Mouse (Mus musculus): ENCODE results near the gene Cacna2d1. TPM values are rescaled to one million over a fixed set of nuclear protein-coding genes. Genes with fewer than 3 reads are reported as not detected.

The Cacna2d1 gene
- total RNA-seq, 2 experiments from 2014 or later, result 97.8 to 98.8 TPM

- DNase-seq (ENCODE audit: low spot score in 2 of 2), result no peak
These were observed 202.3 kb downstream of the Cacna2d1 start for GRCm38 (mm10) chr5:16136839-16137238.

DNA sequence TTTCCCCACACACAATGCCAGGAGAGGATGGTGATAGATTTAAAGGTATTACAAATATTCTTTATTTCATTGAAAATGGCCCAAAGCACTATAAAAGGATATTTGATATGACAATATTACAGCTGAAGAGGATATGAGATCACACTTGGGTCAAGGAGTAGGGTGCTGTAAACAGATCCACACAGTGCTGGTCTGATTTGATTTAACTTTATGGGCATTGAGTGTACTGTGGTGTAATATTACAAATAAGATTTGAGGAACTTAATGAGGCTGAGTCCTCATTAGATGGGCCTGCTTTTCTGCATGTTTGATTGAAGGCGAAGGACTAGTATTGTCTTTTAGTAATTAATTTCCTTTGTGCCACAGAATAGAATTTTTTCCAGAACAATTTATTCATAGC, 212.1 kb downstream of the Cacna2d1 start:
- DNase-seq (ENCODE audit: low spot score in 2 of 2), result no peak

DNA sequence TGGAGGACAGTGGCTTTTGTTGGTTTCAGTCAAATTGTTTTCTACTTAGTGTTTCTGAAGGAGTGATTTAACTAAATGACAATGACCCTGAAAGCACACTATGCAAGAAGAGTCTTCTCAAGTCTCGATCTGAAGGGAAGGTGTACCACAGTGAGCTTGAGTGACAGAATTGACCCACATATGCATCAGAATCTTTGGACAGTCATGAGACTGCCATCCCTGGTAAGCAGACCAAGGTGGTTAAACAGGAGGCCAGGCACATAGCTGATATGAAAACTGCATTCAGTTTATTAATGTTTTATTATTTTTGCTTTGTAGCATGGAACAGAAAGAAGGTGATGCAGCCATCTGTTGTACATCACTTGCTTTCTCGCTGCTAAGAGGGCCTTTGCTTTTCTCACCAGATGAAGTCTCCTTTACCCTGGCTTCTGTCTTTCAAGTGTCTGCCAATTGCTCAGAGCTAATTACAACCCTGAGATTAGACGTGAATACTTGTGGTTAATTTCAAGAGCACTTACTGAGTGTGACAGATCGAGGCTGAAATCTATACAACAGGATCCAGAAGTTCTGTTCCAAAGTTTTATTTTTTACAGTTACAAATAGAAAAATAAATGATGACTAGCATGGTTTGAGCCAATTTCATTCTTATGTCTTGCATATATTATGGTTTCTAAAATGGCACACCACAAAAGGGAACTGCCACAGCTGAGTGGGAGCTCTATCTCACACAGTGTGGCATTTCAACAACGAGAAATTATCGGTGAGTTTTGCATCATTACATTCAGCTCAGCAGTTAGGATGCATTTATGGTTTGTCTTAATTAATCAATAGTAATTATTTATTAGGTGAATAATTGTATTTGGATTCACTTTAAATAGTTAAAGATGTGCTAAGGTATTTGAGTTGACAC, 221.1 kb downstream of the Cacna2d1 start:
- no peak for DNase-seq (ENCODE audit: low spot score in 2 of 2)

- DNase-seq (ENCODE audit: low spot score in 2 of 2), result no peak
These were observed 228.8 kb downstream of the Cacna2d1 start for GRCm38 (mm10) chr5:16163270-16163669.

GRCm38 (mm10) chr5:16166117-16166867, 231.8 kb downstream of the Cacna2d1 start:
- DNase-seq (ENCODE audit: low spot score in 2 of 2), result no peak

- no peak for DNase-seq (ENCODE audit: low spot score in 2 of 2)
These were observed 232.4 kb downstream of the Cacna2d1 start for GRCm38 (mm10) chr5:16166868-16167267.

DNA sequence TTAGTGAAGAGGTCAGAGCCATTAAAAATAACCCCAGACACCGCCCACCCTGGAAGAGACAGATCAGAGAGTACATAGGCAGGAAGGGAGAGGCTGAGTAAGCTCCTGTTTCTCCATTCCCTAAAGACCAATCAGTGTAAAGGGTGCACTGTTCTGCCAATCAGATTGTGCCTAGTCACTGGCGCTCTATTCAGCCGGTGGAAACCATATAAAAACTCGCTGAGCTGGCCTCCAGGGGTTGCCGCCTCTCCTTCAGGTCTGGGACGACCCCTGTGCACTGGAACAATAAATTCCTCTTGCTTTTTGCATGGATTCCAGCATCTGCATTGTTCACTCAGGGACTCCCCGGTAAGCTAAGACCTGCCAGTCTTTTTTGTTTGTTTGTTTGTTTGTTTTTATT, 246.6 kb downstream of the Cacna2d1 start:
- DNase-seq (ENCODE audit: low spot score in 2 of 2), result no peak

GRCm38 (mm10) chr5:16184064-16184463, 249.6 kb downstream of the Cacna2d1 start:
- DNase-seq (ENCODE audit: low spot score in 2 of 2), result no peak

- DNase-seq (ENCODE audit: low spot score in 2 of 2), result no peak
These were observed 253.4 kb downstream of the Cacna2d1 start for GRCm38 (mm10) chr5:16187931-16188330.

- no peak for DNase-seq (ENCODE audit: low spot score in 2 of 2)
These were observed 255.4 kb downstream of the Cacna2d1 start for GRCm38 (mm10) chr5:16189878-16190277.

DNA sequence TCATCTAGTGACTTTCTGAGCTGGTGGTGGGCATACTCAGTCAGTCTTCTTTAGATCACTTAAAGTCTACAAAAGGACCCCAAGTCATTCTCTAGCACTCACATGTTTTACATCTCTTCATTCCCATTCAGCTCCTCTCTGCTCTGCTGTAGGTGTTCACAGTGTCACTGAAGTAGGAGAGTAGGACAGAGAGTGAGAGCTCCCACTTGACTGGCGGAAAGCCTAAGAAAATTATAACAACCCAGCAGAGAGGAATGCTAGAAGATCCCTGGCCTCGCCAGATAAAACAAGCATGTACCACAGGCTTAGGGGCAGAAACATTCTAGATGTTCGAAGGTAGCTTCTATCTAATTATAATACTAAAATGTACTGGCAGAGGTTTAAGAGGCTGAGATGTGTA, 256.7 kb downstream of the Cacna2d1 start:
- no peak for DNase-seq (ENCODE audit: low spot score in 2 of 2)

GRCm38 (mm10) chr5:16199816-16200215, 265.3 kb downstream of the Cacna2d1 start:
- DNase-seq (ENCODE audit: low spot score in 2 of 2), result no peak

- DNase-seq (ENCODE audit: low spot score in 2 of 2), result no peak
These were observed 287.5 kb downstream of the Cacna2d1 start for GRCm38 (mm10) chr5:16221960-16222359.

DNA sequence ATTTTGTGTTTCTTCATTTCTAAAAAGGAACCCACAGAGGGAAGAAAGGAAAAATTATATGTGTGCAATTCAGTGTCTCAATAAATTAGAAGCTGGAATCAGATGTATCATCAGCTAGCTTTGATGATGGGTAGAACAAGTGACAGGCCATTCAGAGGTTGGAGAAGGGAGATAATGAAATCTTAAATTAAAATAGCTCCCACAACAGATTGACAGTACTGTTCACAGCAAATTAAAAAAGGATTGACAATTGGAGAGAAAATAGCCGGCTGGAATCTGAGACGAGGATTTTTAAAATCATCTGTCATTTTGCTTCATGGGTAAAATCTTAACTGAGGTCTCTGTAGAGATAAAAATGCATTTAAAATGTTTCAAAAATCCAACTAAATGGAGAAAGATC, 290.9 kb downstream of the Cacna2d1 start:
- DNase-seq (ENCODE audit: low spot score in 2 of 2), result no peak

GRCm38 (mm10) chr5:16229384-16229783, 294.9 kb downstream of the Cacna2d1 start:
- no peak for DNase-seq (ENCODE audit: low spot score in 2 of 2)

DNA sequence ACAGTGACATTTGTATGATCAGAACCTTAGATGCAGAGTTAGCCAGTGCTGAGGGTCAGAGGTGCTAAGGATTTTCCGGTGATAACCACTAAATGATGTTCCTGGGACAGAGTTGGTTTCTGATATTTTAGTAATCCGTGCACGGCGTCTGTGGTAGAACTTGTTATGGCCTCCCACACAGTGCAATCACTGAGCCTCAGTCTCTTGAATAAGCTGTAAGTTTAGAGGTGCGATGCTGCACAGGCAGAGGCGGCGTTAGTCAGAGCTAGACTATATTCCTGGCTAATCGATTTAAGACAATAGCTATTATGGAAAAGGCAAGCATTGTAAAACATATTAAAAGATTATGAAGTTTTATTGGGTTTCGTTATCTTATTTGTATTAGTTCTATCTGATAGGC, 297.0 kb downstream of the Cacna2d1 start:
- no peak for DNase-seq (ENCODE audit: low spot score in 2 of 2)

GRCm38 (mm10) chr5:16234891-16235290, 300.4 kb downstream of the Cacna2d1 start:
- DNase-seq (ENCODE audit: low spot score in 2 of 2), result no peak

GRCm38 (mm10) chr5:16235864-16236263, 301.4 kb downstream of the Cacna2d1 start:
- DNase-seq (ENCODE audit: low spot score in 2 of 2), result no peak

DNA sequence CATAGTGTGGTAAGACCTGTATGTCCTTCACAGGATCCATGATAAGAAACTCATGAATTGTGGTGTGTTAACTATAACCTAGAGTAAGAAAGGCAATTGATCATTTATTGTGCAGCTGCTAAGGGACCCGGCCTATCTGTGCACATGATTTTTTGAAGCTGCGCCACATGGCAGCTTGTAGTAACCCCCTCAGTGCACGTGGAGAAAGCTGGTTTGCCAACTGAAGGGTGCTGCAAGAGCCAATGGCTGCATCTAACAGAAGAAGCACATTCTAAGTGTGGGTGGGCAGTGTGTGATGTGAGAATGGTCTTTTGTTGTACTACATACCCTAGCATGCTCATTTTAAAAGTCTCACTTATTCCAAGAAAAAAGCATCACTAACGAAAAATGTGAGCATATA, 302.1 kb downstream of the Cacna2d1 start:
- DNase-seq (ENCODE audit: low spot score in 2 of 2), result no peak

DNA sequence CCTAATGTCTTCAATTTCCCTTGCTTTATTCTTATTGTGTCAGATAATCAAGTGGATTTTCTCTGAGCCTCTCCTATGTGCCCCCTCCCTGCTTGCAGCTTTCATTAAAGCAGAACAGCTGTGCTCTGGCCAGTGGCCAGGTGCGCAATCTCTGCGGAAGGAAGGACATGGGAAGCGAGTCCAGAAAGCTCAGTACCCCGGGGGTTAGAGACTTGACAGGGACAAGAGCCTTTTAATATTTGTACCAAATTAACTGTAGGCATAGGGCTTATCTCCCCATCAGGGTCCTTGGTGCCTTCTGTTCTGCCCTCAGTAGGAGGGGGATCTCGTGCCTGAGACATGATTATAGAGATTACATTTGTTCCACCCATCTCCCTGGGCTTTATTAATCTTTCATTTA, 303.5 kb downstream of the Cacna2d1 start:
- DNase-seq (ENCODE audit: low spot score in 2 of 2), result peak; percentile 10 to 21

DNA sequence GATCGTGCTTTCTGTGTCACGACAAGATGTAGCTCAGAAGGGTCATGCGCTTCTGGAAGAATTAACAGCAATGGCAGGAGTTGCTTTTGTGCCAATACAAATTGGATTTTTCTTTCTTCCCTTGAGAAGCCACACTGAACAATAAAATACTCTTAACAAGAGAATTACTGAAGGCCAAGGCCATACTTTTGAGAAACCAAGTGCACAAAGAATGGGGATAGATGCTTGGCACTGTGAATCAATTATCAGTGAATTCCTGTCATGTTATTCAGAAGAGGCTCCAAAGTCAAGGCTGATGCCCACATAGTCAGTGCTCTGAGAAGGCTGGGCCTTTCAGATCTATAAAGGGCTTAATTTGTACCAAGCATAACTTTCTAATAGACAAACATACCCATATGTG, 305.8 kb downstream of the Cacna2d1 start:
- DNase-seq (ENCODE audit: low spot score in 2 of 2), result no peak

DNA sequence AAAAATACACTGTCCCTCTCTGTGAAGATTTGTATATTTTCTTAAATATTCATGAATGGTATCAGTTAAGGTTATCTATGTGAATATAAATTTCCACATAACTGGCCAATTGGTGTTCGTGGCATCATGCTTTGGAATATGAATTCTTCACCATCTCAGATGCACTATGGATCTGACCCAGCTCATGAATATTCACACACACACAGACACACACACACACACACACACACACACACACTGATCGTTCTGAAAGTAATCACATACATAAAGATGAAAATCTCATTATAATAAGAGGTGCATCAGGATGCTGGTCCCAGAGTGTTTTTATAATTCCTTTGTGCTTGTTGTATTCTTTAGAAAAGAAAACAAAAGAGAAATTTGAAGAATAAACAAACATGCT, 309.1 kb downstream of the Cacna2d1 start:
- DNase-seq (ENCODE audit: low spot score in 2 of 2), result no peak
